Mouse (Mus musculus) effector memory CD4-positive, alpha-beta T cell, adult 5 months (primary cell): ENCODE measurements around the gene Prrt1. TPM values are rescaled to one million over a fixed set of nuclear protein-coding genes. Genes with fewer than 3 reads are reported as not detected.

Experiments used
- polyA plus RNA-seq: library from polyadenylated mRNA; unstranded; fragments of 100-300 nt; shearing (Covaris generic); gene quantifications from one replicate; pipeline ENCODE4 v1.2.1, GENCODE M21; 2017

Gene Prrt1
- polyA plus RNA-seq = 20.2 TPM

GRCm38 (mm10) chr17:34629221-34629751 is at the start of gene Prrt1:
TSS of gene Prrt1 (plus strand) at chr17:34629533.

GRCm38 (mm10) chr17:34589681-34590101 is 39.6 kb upstream of the Prrt1 start, which contains the start of gene Gpsm3:
TSS of gene Gpsm3 (plus strand) at chr17:34589806.

GRCm38 (mm10) chr17:34591029-34591993 is 38.0 kb upstream of the Prrt1 start, which contains the start of gene Pbx2:
TSS of gene Pbx2 (plus strand) at chr17:34591266.

GRCm38 (mm10) chr17:34597566-34598095 is 31.7 kb upstream of the Prrt1 start, which contains the start of gene Ager:
TSS of gene Ager (plus strand) at chr17:34597862.

GRCm38 (mm10) chr17:34603375-34604060 is 25.8 kb upstream of the Prrt1 start, which contains the start of gene Rnf5:
TSS of gene Rnf5 (minus strand) at chr17:34603690.

GRCm38 (mm10) chr17:34604061-34604508 is 25.2 kb upstream of the Prrt1 start, which contains the start of gene Agpat1:
TSS of gene Agpat1 (plus strand) at chr17:34604262.

GRCm38 (mm10) chr17:34615871-34616270 is 13.5 kb upstream of the Prrt1 start, which contains the start of gene Egfl8:
TSS of gene Egfl8 (minus strand) at chr17:34615971.

GRCm38 (mm10) chr17:34627943-34628643 is 1.2 kb upstream of the Prrt1 start, which contains the start of gene Ppt2:
TSS of gene Ppt2 (minus strand) at chr17:34628510.

GRCm38 (mm10) chr17:34644608-34645007 is 15.3 kb downstream of the Prrt1 start, which contains the start of gene Fkbpl:
TSS of gene Fkbpl (plus strand) at chr17:34644764.

GRCm38 (mm10) chr17:34646906-34647787 is 17.8 kb downstream of the Prrt1 start, which contains the start of gene Atf6b:
TSS of gene Atf6b (plus strand) at chr17:34647146.

GRCm38 (mm10) chr17:34670235-34670634 is 40.9 kb downstream of the Prrt1 start, which contains the start of gene Tnxb:
TSS of gene Tnxb (plus strand) at chr17:34670535.

Other genes starting within 250 kb of the Prrt1 start
- gene BC051142, start 230.7 kb upstream of the Prrt1 start, polyA plus RNA-seq = 1.6 TPM
- not detected for gene Btnl4, start 152.2 kb upstream of the Prrt1 start, polyA plus RNA-seq
- not detected for gene Btnl6, start 112.2 kb upstream of the Prrt1 start, polyA plus RNA-seq
- 0.51 TPM for gene Notch4, start 65.3 kb upstream of the Prrt1 start, polyA plus RNA-seq
- gene Gpsm3, start 39.7 kb upstream of the Prrt1 start, polyA plus RNA-seq = 234 TPM
- 6.4 TPM for gene Pbx2, start 38.3 kb upstream of the Prrt1 start, polyA plus RNA-seq
- gene Ager, start 31.7 kb upstream of the Prrt1 start, polyA plus RNA-seq = 0.60 TPM
- 58.0 TPM for gene Rnf5, start 25.8 kb upstream of the Prrt1 start, polyA plus RNA-seq
- 21.4 TPM for gene Agpat1, start 25.3 kb upstream of the Prrt1 start, polyA plus RNA-seq
- gene Egfl8, start 13.6 kb upstream of the Prrt1 start, polyA plus RNA-seq = 0.92 TPM
- gene Ppt2, start 1.0 kb upstream of the Prrt1 start, polyA plus RNA-seq = 25.0 TPM
- 3.2 TPM for gene Fkbpl, start 15.2 kb downstream of the Prrt1 start, polyA plus RNA-seq
- 56.1 TPM for gene Atf6b, start 17.6 kb downstream of the Prrt1 start, polyA plus RNA-seq
- not detected for gene Tnxb, start 41.0 kb downstream of the Prrt1 start, polyA plus RNA-seq
- not detected for gene C4b, start 114.3 kb downstream of the Prrt1 start, polyA plus RNA-seq
- gene Cyp21a1, start 175.0 kb downstream of the Prrt1 start, polyA plus RNA-seq = not detected
- gene Stk19, start 207.4 kb downstream of the Prrt1 start, polyA plus RNA-seq = 25.8 TPM
- 123 TPM for gene Dxo, start 207.5 kb downstream of the Prrt1 start, polyA plus RNA-seq
- 128 TPM for gene Skiv2l, start 220.7 kb downstream of the Prrt1 start, polyA plus RNA-seq
- 49.5 TPM for gene Nelfe, start 220.9 kb downstream of the Prrt1 start, polyA plus RNA-seq
- not detected for gene Cfb, start 233.0 kb downstream of the Prrt1 start, polyA plus RNA-seq
- gene Zbtb12, start 249.9 kb downstream of the Prrt1 start, polyA plus RNA-seq = 0.21 TPM